Comparison of ENCODE assay signal across 9 mouse cellular contexts in the genomic region with DNA sequence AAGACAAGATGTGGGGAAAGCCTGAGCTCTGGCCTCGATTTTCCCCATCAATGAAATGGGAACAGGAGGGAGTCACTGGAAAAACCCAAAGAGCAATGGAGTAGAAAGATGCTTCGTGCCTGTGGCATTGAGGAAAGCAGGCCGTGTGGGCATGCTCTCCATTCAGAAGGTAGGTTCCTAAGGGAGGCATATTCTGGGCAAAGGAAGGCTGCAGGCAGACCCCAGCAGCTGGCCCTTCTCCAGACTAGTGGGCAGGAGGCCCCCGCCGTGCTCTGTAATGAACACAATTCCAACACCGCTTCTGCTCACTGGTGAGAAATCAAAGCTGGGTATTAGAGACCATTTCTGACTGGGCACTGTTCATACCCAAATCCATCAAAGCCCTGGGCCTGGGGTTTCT. TPM values are rescaled to one million over a fixed set of nuclear protein-coding genes. Genes with fewer than 3 reads are reported as not detected.
DNase-seq lines count a peak whose midpoint lies in the region; ATAC-seq lines count a peak whose summit lies in the region.
"Had no signal": no experiment of that assay in that cellular context is flagged by ENCODE, and none has a peak within 500 bp of the region (broad histone marks: within the 10 kb centered on the region; RNA-seq: fewer than 3 reads in every experiment).

No protein-coding gene starts in this region.

- no peaks in the 10 kb centered on the region for H3K36me3 ChIP-seq in embryonic facial prominence, embryonic 13.5 days
- no peaks in the 10 kb centered on the region for H3K36me3 ChIP-seq in hindbrain, embryonic 15.5 days
- H3K36me3 ChIP-seq in neural tube, embryonic 13.5 days, result no peaks in the 10 kb centered on the region

- WGBS in embryonic facial prominence, embryonic 13.5 days, result 40% methylated on average over 6 of the region's 6 CpGs
- 17% methylated on average over 6 of the region's 6 CpGs for WGBS in hindbrain, embryonic 15.5 days
- WGBS in neural tube, embryonic 13.5 days, result 21% methylated on average over 6 of the region's 6 CpGs

- ATAC-seq in embryonic facial prominence, embryonic 13.5 days (ENCODE audit: insufficient number of reproducible peaks, insufficient read depth, low FRiP score, low TSS enrichment, low read depth), result no peak
- ATAC-seq in hindbrain, embryonic 15.5 days (ENCODE audit: low FRiP score, low read depth), result no peak
- ATAC-seq in neural tube, embryonic 13.5 days (ENCODE audit: low read depth), result no peak
- no peak for ATAC-seq in granulocyte monocyte progenitor cell, adult 5-6 weeks (replicated peaks; ENCODE audit: poor library complexity, severe bottlenecking)

- H3K4me1 ChIP-seq in embryonic facial prominence, embryonic 13.5 days, result peaks cover 71% of the 10 kb centered on the region
- peaks cover 46% of the 10 kb centered on the region for H3K4me1 ChIP-seq in hindbrain, embryonic 15.5 days (replicated peaks)
- peaks cover 67% of the 10 kb centered on the region for H3K4me1 ChIP-seq in neural tube, embryonic 13.5 days (replicated peaks)

- intact Hi-C loops in left cerebral cortex, postnatal 4 days (cut with DNase I), result no loop called here
- intact Hi-C loops in left cerebral cortex, postnatal 25 days (cut with DNase I), result loop anchor here (5.0 kb wide), 1 partner anchor 238 kb away; no protein-coding TSS in a partner anchor

- peak overlapping the region; percentile 75 for H3K4me3 ChIP-seq in embryonic facial prominence, embryonic 13.5 days
- H3K4me3 ChIP-seq in hindbrain, embryonic 15.5 days, result peak overlapping the region; percentile 59
- H3K4me3 ChIP-seq in neural tube, embryonic 13.5 days, result peak overlapping the region; percentile 56

- no peaks in the 10 kb centered on the region for H3K9me3 ChIP-seq in embryonic facial prominence, embryonic 13.5 days
- H3K9me3 ChIP-seq in hindbrain, embryonic 15.5 days, result no peaks in the 10 kb centered on the region
- no peaks in the 10 kb centered on the region for H3K9me3 ChIP-seq in neural tube, embryonic 13.5 days

- no peak overlapping the region for H3K27ac ChIP-seq in embryonic facial prominence, embryonic 13.5 days
- no peak overlapping the region for H3K27ac ChIP-seq in hindbrain, embryonic 15.5 days (replicated peaks)
- no peak overlapping the region for H3K27ac ChIP-seq in neural tube, embryonic 13.5 days (replicated peaks)

- peak overlapping the region; percentile 94 for H3K4me2 ChIP-seq in embryonic facial prominence, embryonic 13.5 days
- peak overlapping the region; percentile 97 for H3K4me2 ChIP-seq in hindbrain, embryonic 15.5 days
- H3K4me2 ChIP-seq in neural tube, embryonic 13.5 days, result peak overlapping the region; percentile 95

- H3K9ac ChIP-seq in embryonic facial prominence, embryonic 13.5 days, result peak overlapping the region; percentile 87; the same call in 1 of the 2 replicates
- no peak overlapping the region for H3K9ac ChIP-seq in hindbrain, embryonic 15.5 days
- no peak overlapping the region for H3K9ac ChIP-seq in neural tube, embryonic 13.5 days

- peak; percentile 77 for DNase-seq in left cerebral cortex, postnatal 4 days
- no peak for DNase-seq in left cerebral cortex, postnatal 25 days (ENCODE audit: low spot score in 2 of 2)
- DNase-seq in yolk sac, embryonic 10.5 days (ENCODE audit: low spot score), result no peak
- no peak for DNase-seq in kidney, adult 18-20 months
- DNase-seq: kidney, adult 9 months had no signal

- H3K27me3 ChIP-seq in embryonic facial prominence, embryonic 13.5 days, result peaks cover 54% of the 10 kb centered on the region
- H3K27me3 ChIP-seq in hindbrain, embryonic 15.5 days, result peaks cover 58% of the 10 kb centered on the region
- peaks cover 83% of the 10 kb centered on the region for H3K27me3 ChIP-seq in neural tube, embryonic 13.5 days

RNA-seq across cellular contexts. Expression of a gene that starts 2.3 kb away (rescaled TPM):
- total RNA-seq in left cerebral cortex, postnatal 4 days (2021), result 1 to 10 TPM; 7.2 to 9.1 TPM
- total RNA-seq in left cerebral cortex, postnatal 25 days (2021), result 10 to 100 TPM; 10.1 to 10.8 TPM
- 6.0 and 6.1 TPM in 2 replicates for polyA plus RNA-seq in embryonic facial prominence, embryonic 13.5 days (2015; fragmentation: Nextera tagmentation; extraction: Ambion mirVana)
- 2.8 and 3.5 TPM in 2 replicates for polyA plus RNA-seq in hindbrain, embryonic 15.5 days (2015; fragmentation: Nextera tagmentation; extraction: Ambion mirVana)
- polyA plus RNA-seq in neural tube, embryonic 13.5 days (2015; fragmentation: Nextera tagmentation; extraction: Ambion mirVana), result 2.6 and 2.9 TPM in 2 replicates
- not detected in 2 replicates for total RNA-seq in granulocyte monocyte progenitor cell, adult 5-6 weeks (2014; fragmentation: Nextera tagmentation)
- total RNA-seq in granulocyte monocyte progenitor cell, adult 5-6 weeks (2017), result not detected in 2 replicates

Comparison
In these comparisons a context has a peak if more than half of its experiments do, and no peak if none do; other contexts are left out.
1. RNA of a gene that starts 2.3 kb away (total RNA-seq): 10.1 to 10.8 TPM in left cerebral cortex, postnatal 25 days and 7.2 to 9.1 TPM in left cerebral cortex, postnatal 4 days; not detected in granulocyte monocyte progenitor cell, adult 5-6 weeks; every median in the first group is over 4 times any median in the second.
2. Peak in every context shown above with its lines, with median percentiles within 50 percentile points of each other: H3K4me2 ChIP-seq and H3K4me3 ChIP-seq.